Mouse (Mus musculus): Measurements from ENCODE around the gene Hoxa13.

The Hoxa13 gene

GRCm38 (mm10) chr6:52268756-52269155, 8.1 kb upstream of the Hoxa13 start:
- DNase-seq = no peak

- no peak for DNase-seq
Measured at GRCm38 (mm10) chr6:52268341-52268740, 7.7 kb upstream of the Hoxa13 start.

- no peak for DNase-seq
Measured at GRCm38 (mm10) chr6:52267691-52268090, 7.0 kb upstream of the Hoxa13 start.

GRCm38 (mm10) chr6:52267221-52267620, 6.5 kb upstream of the Hoxa13 start:
- no peak for DNase-seq

GRCm38 (mm10) chr6:52266666-52266985, 5.9 kb upstream of the Hoxa13 start:
- no peak for DNase-seq

GRCm38 (mm10) chr6:52265913-52266665, 5.4 kb upstream of the Hoxa13 start:
- no peak for DNase-seq

GRCm38 (mm10) chr6:52265306-52265912, 4.7 kb upstream of the Hoxa13 start:
- DNase-seq = no peak

GRCm38 (mm10) chr6:52264106-52264790, 3.6 kb upstream of the Hoxa13 start:
- DNase-seq = no peak

- DNase-seq = no peak
Measured at GRCm38 (mm10) chr6:52263321-52263585, 2.6 kb upstream of the Hoxa13 start.

GRCm38 (mm10) chr6:52262463-52263320, 2.0 kb upstream of the Hoxa13 start:
- DNase-seq = no peak

- DNase-seq = no peak
Measured at GRCm38 (mm10) chr6:52261751-52262462, 1.2 kb upstream of the Hoxa13 start.

- no peak for DNase-seq
Measured at GRCm38 (mm10) chr6:52259811-52260261, 844 bp downstream of the Hoxa13 start.

- DNase-seq = no peak
Measured at GRCm38 (mm10) chr6:52259081-52259790, 1.4 kb downstream of the Hoxa13 start.

- DNase-seq = peak; percentile 85 to 95
Measured at GRCm38 (mm10) chr6:52256956-52257355, 3.7 kb downstream of the Hoxa13 start.

- no peak for DNase-seq
Measured at GRCm38 (mm10) chr6:52253511-52254500, 6.9 kb downstream of the Hoxa13 start.

GRCm38 (mm10) chr6:52252775-52253376, 7.8 kb downstream of the Hoxa13 start:
- DNase-seq = no peak

- DNase-seq = no peak
Measured at GRCm38 (mm10) chr6:52252016-52252774, 8.5 kb downstream of the Hoxa13 start.

GRCm38 (mm10) chr6:52251177-52251879, 9.4 kb downstream of the Hoxa13 start:
- no peak for DNase-seq

- peak in 1 of 2 experiments; percentile 21 for DNase-seq
Measured at GRCm38 (mm10) chr6:52249826-52250225, 10.9 kb downstream of the Hoxa13 start.
